Mouse (Mus musculus): Measurements from ENCODE around the gene Krt7. TPM values are rescaled to one million over a fixed set of nuclear protein-coding genes. Genes with fewer than 3 reads are reported as not detected.

The Krt7 gene
- polyA plus RNA-seq, 2 experiments: 0.85 to 1.5 TPM

DNA sequence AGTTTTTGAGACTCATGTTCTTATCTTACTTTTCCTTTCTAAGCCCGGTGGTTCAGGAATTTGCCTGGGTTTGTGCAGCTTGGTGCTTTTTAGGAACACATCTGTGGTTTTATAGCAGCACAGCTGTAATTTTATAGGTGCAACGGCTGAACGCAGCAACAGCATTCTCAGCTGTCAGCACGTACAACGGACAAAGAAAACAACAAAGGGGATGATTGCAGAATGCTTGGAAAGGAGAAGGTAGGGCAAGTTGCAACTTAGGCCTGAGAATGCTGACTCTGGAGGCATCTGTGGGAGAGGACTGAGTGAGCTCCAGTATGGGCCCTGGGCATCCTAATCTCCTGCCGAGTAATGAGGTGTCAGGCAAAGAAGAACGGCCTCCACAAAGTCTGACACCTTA is 14.4 kb upstream of the Krt7 start:
- WGBS (ENCODE audit: insufficient replicate concordance): 49% methylated on average over 7 of the region's 7 CpGs
- no peak overlapping the region for H3K27ac ChIP-seq
- no peaks in the 10 kb centered on the region for H3K4me1 ChIP-seq (replicated peaks; ENCODE audit: control insufficient read depth in 2 of 2, insufficient read depth in 2 of 2, low read length in 1 of 2)
- ATAC-seq (ENCODE audit: insufficient read depth): no peak
- H3K9me3 ChIP-seq (ENCODE audit: control insufficient read depth, low read length): no peaks in the 10 kb centered on the region
- no peak overlapping the region for H3K4me2 ChIP-seq (ENCODE audit: low read depth)
- no peak overlapping the region for H3K9ac ChIP-seq (replicated peaks)
- TF ChIP-seq CTCF (IDR thresholded peaks at IDR 0.05; ENCODE audit: low read depth): no peak
- no peak for TF ChIP-seq EP300 (IDR thresholded peaks at IDR 0.05; ENCODE audit: low read depth)
- H3K27me3 ChIP-seq (ENCODE audit: control insufficient read depth, insufficient read depth, low read length): no peaks in the 10 kb centered on the region
- no peak overlapping the region for H3K4me3 ChIP-seq (ENCODE audit: insufficient read depth in 1 of 2, low read depth in 2 of 2, low read length in 2 of 2)
- no peaks in the 10 kb centered on the region for H3K36me3 ChIP-seq (replicated peaks; ENCODE audit: control insufficient read depth, insufficient read depth, low read depth)
- DNase-seq (ENCODE audit: low read depth in 3 of 3, low spot score in 3 of 3): no peak

GRCm38 (mm10) chr15:101396921-101397320 is 13.9 kb upstream of the Krt7 start:
- Histone ChIP-seq H3K9ac (replicated peaks) (no peak overlapping the region), H3K4me1 (replicated peaks; ENCODE audit: control insufficient read depth in 2 of 2, insufficient read depth in 2 of 2, low read length in 1 of 2) (no peaks in the 10 kb centered on the region), H3K9me3 (ENCODE audit: control insufficient read depth, low read length) (no peaks in the 10 kb centered on the region), H3K27ac (no peak overlapping the region), H3K27me3 (ENCODE audit: control insufficient read depth, insufficient read depth, low read length) (no peaks in the 10 kb centered on the region), H3K36me3 (replicated peaks; ENCODE audit: control insufficient read depth, insufficient read depth, low read depth) (no peaks in the 10 kb centered on the region), H3K4me3 (ENCODE audit: insufficient read depth in 1 of 2, low read depth in 2 of 2, low read length in 2 of 2) (no peak overlapping the region), H3K4me2 (ENCODE audit: low read depth) (no peak overlapping the region)
- DNase-seq (ENCODE audit: low read depth in 3 of 3, low spot score in 3 of 3) (no peak), ATAC-seq (ENCODE audit: insufficient read depth) (no peak)
- no peak for TF ChIP-seq EP300 (IDR thresholded peaks at IDR 0.05; ENCODE audit: low read depth)
- 79% methylated on average over 3 of the region's 3 CpGs for WGBS (ENCODE audit: insufficient replicate concordance)

DNA sequence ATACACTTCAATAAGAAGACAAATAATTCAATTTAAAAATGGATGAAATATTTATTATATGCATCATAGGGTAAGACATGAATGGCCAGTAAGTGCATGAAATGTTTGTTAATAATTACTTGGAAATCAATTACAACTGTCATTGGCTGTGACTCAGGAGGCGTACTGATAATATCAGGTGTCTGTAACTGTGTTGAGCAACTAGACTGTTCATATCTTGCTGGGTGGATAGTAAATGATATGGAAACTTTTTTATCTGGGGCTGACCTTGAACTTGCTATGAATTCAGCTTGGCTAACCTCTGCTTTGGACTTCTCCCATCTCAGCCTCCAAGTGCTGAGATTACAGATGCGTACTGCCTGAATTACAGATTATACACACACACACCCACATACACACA is 13.2 kb upstream of the Krt7 start:
- TF ChIP-seq EP300 (IDR thresholded peaks at IDR 0.05; ENCODE audit: low read depth) (no peak), CTCF (IDR thresholded peaks at IDR 0.05; ENCODE audit: low read depth) (no peak)
- ATAC-seq (ENCODE audit: insufficient read depth) (no peak), DNase-seq (ENCODE audit: low read depth in 3 of 3, low spot score in 3 of 3) (no peak)
- H3K4me2 ChIP-seq (ENCODE audit: low read depth): no peak overlapping the region
- no peaks in the 10 kb centered on the region for H3K27me3 ChIP-seq (ENCODE audit: control insufficient read depth, insufficient read depth, low read length)
- H3K4me1 ChIP-seq (replicated peaks; ENCODE audit: control insufficient read depth in 2 of 2, insufficient read depth in 2 of 2, low read length in 1 of 2): no peaks in the 10 kb centered on the region
- H3K4me3 ChIP-seq (ENCODE audit: insufficient read depth in 1 of 2, low read depth in 2 of 2, low read length in 2 of 2): no peak overlapping the region
- 50% methylated on average over 2 of the region's 2 CpGs for WGBS (ENCODE audit: insufficient replicate concordance)
- no peaks in the 10 kb centered on the region for H3K9me3 ChIP-seq (ENCODE audit: control insufficient read depth, low read length)
- no peak overlapping the region for H3K9ac ChIP-seq (replicated peaks)
- H3K36me3 ChIP-seq (replicated peaks; ENCODE audit: control insufficient read depth, insufficient read depth, low read depth): no peaks in the 10 kb centered on the region
- H3K27ac ChIP-seq: no peak overlapping the region

GRCm38 (mm10) chr15:101398269-101398668 is 12.6 kb upstream of the Krt7 start:
- H3K4me3 ChIP-seq (ENCODE audit: insufficient read depth in 1 of 2, low read depth in 2 of 2, low read length in 2 of 2): no peak overlapping the region
- WGBS (ENCODE audit: insufficient replicate concordance): 59% methylated on average over 8 of the region's 8 CpGs
- ATAC-seq (ENCODE audit: insufficient read depth) (no peak), DNase-seq (ENCODE audit: low read depth in 3 of 3, low spot score in 3 of 3) (no peak)
- H3K4me1 ChIP-seq (replicated peaks; ENCODE audit: control insufficient read depth in 2 of 2, insufficient read depth in 2 of 2, low read length in 1 of 2): no peaks in the 10 kb centered on the region
- no peak overlapping the region for H3K4me2 ChIP-seq (ENCODE audit: low read depth)
- H3K9ac ChIP-seq (replicated peaks): no peak overlapping the region
- TF ChIP-seq EP300 (IDR thresholded peaks at IDR 0.05; ENCODE audit: low read depth): no peak
- no peak for TF ChIP-seq CTCF (IDR thresholded peaks at IDR 0.05; ENCODE audit: low read depth)
- H3K9me3 ChIP-seq (ENCODE audit: control insufficient read depth, low read length): no peaks in the 10 kb centered on the region
- no peaks in the 10 kb centered on the region for H3K27me3 ChIP-seq (ENCODE audit: control insufficient read depth, insufficient read depth, low read length)
- no peaks in the 10 kb centered on the region for H3K36me3 ChIP-seq (replicated peaks; ENCODE audit: control insufficient read depth, insufficient read depth, low read depth)
- no peak overlapping the region for H3K27ac ChIP-seq

DNA sequence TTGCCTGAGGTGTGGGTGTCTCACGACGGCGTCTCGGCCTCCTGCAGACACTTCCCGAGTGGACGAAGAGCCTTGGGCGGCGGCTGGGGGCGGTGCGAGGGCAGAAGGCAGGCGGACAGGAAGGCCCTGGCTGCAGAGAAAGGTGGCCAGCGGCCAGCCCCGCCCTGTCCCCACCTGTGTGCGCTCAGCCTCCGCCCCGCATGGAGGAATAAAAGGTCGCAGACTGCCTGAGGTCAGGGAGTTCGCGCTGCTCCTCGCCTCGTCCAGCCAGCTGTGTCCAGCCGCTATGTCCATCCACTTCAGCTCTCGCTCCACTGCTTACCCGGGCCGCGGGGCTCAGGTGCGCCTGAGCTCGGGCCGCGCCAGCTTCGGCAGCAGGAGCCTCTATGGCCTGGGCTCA is 1.3 kb downstream of the Krt7 start:
- no peak for ATAC-seq (ENCODE audit: insufficient read depth)
- no peak for DNase-seq (ENCODE audit: low read depth in 3 of 3, low spot score in 3 of 3)
- Histone ChIP-seq H3K4me1 (replicated peaks; ENCODE audit: control insufficient read depth in 2 of 2, insufficient read depth in 2 of 2, low read length in 1 of 2) (0 out of 4 replicates have a peak, but pooled peaks cover 0 to 2% of the 10 kb centered on the region in 2 experiments), H3K4me2 (ENCODE audit: low read depth) (no peak overlapping the region), H3K27ac (no peak overlapping the region), H3K9ac (replicated peaks) (no peak overlapping the region), H3K27me3 (ENCODE audit: control insufficient read depth, insufficient read depth, low read length) (no peaks in the 10 kb centered on the region; the same call in 1 of the 2 replicates), H3K36me3 (replicated peaks; ENCODE audit: control insufficient read depth, insufficient read depth, low read depth) (no peaks in the 10 kb centered on the region), H3K4me3 (ENCODE audit: insufficient read depth in 1 of 2, low read depth in 2 of 2, low read length in 2 of 2) (no peak overlapping the region), H3K9me3 (ENCODE audit: control insufficient read depth, low read length) (no peaks in the 10 kb centered on the region)
- WGBS (ENCODE audit: insufficient replicate concordance): 34% methylated on average over 31 of the region's 31 CpGs
- TF ChIP-seq CTCF (IDR thresholded peaks at IDR 0.05; ENCODE audit: low read depth) (no peak), EP300 (IDR thresholded peaks at IDR 0.05; ENCODE audit: low read depth) (no peak)
